Mouse (Mus musculus) embryo, embryonic 9.5 days (tissue): ENCODE measurements around the gene Adssl1.

Experiments
- DNase-seq: peaks from one replicate; pipeline ENCODE4 v3.0.0-alpha.2; 2017; ENCODE audit errors: extremely low spot score

The Adssl1 gene

DNA sequence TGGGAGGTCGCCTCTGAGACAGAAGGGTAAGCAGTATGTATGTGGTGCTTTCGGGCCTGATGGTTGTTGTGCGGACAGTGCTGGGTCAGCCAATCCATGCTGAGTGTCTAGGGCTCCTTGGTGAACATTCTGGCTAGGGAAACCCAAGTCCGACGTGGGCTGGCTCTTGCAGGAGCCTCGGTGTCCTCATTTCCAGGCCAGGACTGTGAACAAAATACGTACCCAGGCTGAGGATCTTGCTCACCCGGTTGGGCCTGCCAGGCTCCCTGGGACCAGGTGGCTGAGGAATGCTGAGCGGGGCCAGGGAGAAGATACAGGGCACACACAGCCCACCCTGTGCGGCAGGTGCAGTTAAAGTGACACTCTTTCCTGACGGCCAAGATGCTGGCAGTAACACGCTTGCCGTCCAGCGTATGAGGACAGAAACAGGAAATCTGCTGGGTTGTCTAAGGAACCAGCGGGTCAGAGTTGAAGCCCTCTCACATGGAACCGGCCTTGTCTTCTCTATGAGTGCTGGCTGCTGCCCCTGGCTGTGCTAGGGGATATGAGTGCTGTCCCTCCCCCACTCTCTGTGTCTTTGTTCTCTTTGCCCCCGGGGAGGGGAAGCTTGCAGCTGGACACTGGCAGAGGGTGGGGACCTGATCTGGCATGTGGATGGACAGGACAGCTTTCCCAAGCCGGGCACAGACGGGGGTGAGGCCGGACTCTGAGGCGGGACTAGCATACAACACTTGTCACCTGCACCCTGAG is 26.7 kb upstream of the Adssl1 start:
- no peak for DNase-seq

DNA sequence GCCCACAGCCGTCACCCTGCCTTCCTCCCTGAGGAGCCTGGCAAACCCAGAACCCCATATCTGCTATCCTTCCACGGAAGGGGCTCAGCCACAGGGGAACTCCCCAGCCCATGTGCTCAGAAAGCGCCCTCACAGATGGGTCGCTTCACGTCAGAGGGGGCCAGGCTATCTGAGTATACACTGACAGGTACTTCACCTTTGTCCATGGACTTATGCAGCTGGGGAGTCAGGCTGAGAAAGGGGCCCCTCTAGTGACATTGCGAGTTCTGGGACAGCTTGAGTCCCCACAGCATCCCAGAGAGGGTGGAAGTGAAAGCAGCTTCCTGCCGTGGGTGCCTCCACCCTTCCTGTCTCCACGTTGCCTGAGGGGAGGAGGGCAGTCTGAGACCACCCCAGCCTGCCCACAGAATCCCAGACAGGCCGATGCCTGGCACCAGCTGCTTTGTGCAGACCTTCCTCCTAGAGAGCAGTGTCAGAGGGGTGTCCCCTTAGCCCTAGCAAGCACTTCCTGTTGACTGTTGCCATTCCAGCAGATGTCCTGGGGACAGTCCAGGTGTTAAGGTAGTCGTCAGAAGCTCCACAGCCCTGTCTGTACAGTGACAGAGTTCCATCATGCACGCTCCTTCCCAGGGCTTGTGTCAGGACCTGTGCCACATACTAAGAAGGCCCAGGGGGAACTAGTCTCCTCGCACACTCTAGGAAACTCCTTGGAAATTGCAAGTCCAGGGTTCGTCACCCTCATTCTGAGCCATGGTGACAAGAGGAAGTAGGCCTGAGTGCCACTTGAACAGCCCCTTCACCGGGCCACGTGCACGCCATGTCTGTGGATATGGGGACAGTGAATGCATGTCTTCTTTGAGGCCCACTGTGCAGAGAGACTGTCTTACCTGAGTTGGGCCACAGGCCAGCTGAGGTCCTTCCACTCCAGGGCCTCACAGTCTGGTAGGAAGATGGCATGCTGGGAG is 25.6 kb upstream of the Adssl1 start:
- no peak for DNase-seq

DNA sequence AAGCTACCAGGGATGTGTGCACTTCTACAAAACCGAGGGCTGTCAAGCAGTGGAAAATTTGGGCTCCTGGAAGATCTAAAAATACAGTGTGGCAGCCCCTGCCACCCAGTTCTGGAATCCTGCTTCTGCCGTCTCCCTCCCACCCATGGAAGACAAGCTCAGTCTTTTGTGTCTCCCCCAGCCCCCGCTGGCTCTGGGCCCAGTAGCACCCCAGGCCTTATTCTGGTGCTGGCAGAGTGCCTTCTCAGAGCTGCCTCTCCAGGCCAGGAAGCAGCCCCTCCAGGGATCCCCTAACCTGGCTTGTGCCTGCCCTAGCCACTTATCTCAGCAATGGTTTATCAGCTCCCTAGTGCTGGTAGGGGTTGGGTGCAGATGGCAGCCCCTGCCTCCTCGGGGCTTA is 24.9 kb upstream of the Adssl1 start:
- DNase-seq: no peak

DNA sequence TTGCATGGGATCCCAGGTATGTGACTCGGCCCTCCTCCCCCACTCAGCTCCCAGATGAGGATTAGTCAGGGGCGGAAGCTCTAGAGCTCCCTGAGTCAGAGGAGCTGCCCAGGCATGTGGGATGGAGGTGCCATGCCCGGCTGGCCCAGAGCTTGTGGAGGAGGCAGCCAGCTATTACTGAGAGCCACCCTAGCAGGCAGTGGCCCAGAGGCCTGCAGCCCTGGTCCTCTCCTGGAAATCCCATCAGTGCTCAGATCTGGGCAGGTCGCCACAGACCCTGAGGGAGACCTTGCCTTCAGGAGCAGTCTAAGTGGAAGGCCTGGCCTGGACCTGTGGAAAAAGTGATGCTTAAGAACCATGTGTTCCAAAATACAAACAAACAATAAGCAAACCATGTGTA is 24.2 kb upstream of the Adssl1 start:
- DNase-seq: no peak

DNA sequence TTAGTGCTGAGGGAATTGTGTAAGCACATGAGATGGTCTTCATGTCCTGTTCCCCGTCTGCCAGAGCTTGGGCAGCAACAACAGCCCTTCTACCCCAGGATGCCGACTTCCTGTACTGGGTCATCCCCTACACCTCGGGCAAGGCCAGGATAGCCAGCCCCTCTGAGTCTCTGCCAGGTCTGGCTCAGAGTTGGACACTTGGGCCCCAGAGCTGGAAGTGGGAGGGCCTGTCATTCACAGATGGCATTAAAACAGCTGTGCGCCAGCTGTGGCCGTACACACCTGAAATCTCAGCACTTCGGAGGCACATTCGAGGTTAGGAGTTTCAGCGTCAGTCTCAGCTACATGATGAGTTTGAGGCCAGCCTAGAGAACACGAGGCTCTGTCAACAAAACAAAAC is 23.4 kb upstream of the Adssl1 start:
- DNase-seq: no peak

DNA sequence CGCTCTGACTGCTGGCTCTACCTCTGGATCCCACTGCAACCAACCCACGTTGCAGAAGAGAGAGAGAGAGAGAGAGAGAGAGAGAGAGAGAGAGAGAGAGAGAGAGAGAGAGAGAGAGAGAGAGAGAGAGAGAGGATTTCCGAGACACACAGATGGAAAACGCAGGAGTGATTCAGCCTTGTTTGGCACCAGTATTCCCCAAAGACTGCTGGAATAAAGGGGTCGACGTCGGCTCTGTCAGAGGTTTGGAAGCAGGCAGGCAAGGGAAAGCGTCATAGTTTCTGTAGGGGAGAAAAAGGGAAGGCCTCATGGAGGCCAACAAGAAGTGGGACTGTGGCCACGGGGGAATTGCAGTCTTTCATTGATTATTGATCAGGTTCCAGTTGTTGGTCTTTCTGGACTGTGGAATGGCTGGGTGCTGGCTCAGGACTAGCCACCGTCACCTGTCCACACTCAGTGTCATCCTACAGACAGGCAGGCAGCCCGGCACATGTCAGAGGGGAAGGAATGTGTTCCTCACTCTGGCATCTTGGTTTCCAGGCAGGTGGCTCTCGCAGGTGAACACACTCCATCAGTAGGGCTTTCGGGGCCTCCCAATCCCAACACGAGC is 22.8 kb upstream of the Adssl1 start:
- no peak for DNase-seq

DNA sequence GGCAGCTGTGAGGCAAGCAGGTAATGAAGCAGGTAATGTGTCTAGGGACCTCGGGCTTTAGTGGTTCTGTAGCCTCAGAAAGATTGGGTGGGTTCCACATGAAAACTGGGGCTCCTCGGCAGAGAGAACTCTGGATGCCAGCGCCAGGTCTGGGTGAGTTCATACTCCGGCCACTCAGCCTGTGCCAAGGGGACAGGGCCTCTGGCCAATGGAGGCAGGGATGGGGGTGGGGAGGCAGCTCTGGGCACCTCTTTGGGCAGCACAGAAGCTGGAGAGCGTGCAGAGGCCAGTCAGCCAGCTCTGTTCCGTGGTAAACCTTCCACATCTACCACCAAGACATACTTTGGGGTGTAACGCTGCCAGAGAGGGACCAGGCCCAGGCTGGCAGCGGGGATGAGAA is 22.2 kb upstream of the Adssl1 start:
- DNase-seq: no peak

DNA sequence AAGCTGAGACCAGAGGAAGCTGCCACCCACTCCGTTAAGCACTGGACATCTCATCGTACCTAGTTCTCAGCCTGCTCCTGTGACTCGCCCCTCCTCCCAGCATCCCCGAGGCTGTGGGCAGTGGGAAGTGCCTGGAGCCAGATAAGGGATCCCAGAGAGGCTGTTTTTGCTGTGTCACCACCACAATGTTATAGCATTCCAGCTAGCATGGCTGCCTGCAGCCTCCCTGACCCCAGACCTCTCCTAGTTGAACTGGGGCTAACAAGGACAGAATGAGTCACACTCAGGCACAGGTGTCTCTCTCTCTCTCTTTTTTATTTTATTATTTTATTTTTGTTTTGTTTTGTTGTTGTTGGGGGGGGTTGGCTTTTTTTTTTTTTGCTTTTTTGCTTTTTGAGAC is 20.6 kb upstream of the Adssl1 start:
- DNase-seq: no peak

DNA sequence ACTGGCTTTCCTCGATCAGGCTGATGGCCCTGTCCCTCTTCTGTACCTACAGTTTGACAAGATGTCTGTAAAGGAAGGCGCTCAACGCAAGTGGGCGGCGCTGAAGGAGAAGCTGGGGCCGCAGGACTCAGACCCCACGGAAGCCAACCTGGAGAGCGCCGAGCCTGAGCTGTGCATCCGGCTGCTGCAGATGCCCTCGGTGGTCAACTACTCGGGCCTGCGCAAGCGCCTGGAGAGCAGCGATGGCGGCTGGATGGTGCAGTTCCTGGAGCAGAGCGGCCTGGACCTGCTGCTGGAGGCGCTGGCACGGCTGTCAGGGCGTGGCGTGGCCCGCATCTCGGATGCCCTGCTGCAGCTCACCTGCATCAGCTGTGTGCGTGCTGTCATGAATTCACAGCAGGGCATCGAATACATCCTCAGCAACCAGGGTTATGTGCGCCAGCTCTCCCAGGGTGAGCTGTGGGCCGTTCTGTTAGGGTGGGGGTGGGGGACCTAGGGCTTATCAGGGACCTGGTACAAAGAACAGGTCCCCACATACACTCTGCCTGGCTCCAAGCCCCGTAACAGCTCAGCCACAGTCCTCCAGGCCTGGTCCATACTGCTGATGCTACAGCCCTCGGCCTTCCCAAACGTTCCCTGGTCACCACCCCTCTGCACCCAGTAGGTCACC is 19.8 kb upstream of the Adssl1 start:
- no peak for DNase-seq

DNA sequence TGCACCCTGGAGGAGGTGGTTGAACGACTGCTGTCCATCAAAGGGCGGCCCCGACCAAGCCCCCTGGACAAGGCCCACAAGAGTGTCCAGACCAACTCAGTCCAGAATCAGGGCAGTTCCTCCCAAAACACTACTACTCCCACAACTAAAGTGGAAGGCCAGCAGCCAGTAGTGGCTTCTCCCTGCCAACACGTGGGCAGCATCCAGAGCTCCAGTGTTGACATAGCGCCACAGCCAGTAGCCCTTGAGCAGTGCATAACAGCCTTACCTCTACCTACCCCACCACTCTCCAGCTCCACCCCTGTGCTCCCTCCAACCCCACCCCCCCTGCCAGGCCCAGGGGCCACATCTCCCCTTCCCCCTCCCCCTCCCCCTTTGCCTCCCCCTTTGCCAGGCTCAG is 15.8 kb upstream of the Adssl1 start:
- no peak for DNase-seq

DNA sequence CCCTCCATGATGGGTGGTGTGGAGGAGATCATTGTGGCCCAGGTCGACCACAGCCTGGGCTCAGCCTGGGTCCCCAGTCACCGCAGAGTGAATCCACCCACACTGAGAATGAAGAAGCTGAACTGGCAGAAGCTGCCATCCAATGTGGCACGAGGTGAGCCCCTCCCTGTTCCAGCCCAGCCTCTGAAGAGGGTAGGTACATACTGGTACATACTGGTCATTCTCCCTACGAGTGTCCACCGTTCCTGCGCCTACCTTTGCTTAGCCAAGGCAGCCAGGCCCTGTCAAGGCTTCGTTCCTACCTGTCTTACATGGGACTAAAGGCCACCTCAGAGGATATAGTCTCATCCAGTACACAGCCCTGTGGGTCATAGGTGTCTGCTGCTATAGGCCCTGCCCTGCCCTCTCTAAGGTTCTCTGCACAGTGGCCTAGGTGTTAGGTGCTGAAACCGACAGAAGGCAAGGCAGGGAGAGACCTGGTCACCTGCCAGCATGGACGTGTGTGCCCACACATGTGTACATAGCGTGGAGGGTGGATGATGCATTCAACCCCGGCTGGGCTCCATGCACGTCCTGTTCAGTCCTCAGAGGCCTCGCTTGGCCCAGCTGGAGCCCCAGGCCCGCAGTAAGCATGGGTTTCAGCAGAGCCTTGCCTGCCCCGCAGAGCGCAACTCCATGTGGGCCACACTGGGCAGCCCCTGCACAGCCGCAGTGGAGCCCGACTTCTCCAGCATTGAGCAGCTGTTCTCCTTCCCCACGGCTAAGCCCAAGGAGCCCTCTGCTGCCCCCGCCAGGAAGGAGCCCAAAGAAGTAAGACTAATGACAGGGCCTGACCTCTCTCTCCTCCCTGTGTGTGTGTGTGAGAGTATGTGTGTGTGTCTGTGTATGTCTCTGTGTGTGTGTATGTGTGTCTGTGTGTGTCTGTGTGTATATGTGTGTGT is 14.9 kb upstream of the Adssl1 start:
- DNase-seq: peak; percentile 64

DNA sequence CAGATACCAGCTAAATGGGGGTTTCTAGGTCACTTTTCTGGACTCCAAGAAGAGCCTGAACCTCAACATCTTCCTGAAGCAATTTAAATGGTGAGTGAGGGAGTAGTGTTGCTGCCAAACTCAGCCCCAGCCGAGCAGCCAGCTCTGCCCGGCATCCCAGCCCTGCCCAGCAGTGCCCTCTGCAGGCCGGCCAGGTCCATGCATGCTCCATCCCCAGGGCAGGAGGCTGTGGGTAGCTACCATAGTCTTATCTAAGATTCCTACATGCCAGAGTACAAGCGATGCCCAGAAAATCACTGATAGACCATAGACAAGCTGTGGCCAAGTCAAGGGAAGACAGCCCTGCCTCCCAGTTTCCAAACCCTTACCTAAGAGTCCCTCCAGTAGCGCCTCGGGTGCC is 14.1 kb upstream of the Adssl1 start:
- peak; percentile 74 for DNase-seq

DNA sequence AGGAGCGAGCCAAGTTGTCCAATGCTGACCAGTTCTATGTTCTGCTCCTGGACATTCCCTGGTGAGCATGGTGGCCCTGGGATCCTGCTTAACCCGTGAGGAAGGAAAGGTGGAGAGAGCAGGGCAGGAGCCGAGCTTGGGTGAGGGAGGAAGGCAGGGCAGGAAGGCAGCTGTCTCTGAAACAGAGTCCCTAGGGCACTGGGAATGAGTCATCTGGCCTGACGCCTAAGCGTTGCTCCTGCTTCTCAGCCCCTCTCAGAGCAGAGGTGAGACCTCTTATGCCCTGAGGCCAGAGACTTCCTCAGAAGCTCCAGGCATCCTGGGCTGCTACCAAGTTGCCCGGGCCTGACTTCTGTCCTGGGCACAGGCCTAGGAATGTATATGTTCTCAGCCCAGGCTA is 12.8 kb upstream of the Adssl1 start:
- DNase-seq: no peak

DNA sequence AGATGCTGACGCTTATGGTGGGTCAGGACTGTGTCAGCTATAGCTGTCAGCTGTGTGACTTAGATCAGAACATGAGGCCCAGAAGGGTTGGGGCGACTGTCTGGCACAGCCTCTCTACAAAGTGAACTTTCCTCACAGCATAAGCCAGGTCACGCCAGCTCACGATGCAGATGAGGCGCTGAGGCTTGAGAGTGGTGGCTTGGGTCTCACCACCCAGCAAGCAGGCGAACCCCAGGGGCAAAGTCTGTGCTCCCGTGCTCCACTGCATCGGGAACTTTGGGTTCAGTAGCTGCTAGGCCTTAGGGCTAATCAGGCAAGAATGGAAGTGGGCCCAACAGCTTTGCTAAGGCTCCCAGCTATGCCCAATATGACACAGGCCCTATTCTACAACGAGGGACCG is 10.8 kb upstream of the Adssl1 start:
- no peak for DNase-seq

DNA sequence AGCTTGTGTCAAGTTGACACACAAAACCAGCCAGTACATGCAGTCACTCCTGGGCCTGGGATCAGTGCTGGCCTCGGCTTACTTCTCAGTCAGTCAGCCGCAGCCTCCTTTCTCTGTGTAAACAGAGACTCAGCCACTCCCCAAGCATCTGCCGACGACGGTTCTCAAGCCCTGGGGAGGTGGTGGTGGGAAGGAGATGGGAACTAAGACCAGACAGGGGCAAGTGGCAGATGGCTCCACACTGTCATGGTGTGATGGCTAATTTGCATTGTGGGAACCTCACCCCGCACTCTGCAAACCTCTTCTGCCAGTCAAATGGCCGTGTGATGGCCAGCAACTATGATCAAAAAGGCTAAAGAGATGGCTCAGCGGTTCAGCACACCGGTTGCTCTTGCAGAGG is 3.2 kb upstream of the Adssl1 start:
- DNase-seq: no peak

DNA sequence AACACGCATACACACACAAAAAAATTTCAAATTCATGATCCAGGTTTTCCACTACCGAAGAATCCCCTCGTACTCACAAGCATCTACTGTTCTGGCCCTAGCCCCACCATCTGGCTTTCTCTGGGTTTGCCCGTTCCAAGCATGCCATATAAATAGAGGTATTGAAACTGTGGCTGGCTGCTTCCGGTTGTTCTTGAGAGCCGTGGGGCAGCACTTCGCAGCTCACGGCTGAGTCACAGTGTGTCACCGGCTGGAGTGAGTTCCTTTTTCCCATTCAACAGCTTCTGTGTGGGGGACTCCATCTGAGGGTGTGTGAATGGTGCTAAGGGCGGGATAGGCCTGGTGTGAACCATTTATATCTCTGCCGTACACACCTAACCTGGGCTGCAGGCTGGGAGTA is 2.7 kb upstream of the Adssl1 start:
- DNase-seq: no peak

DNA sequence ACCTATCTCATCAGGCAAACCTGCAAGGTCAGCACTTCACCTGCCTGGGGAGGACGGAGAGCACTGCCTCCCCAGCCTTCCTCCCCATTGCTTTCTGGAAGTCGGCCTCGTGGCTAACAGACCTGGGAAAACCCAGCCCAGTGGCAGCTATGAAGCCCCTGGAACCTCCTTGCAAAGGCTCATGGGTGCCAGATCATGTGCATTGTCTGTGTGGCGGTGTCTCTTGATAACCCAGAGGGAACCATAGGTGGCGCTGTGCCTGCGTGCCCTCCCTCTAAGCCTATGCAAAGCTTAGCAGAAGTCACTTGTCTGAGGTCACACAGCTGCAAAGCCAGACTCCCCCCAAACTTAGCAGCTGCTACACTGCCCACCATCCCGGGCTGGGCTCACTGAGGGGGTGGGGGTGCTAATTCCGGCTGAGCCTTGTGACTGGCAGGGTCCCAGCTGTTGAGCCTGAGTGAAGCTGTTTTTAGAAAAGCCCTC is 1.9 kb upstream of the Adssl1 start:
- peak; percentile 75 for DNase-seq

DNA sequence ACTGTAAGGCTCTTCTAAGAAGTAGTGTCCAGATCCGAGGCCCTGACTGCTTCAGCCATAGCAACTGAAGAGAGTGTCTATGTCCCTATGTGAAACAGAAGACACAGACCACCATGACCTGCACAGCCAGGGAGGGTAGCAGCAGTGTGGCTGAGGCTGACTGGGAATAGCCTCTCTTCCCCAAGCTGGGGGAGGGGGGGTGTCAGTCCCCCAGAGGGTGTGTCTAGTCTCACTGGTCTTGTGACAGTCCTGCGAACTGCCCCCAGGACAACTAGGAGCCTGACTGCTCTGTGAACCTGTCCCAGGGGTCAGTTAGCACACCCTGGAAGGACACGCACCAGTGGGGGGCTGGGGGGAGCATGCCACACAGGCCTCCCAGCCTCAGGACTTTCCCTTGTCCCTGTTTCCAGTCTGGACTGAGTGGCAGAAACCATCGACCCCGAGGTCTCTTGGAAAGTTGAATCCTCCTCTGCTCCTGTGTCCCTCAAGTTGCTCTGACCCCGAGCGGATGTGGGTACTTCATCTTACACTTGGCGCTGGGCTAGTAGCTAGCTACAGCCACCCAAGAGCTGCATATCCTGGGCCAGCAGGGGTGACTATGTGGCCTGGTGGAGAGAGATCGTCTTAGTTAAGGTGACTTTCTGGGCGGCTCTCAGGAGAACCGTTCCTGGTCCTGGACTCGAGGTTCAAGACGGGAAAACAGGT is 712 bp upstream of the Adssl1 start:
- DNase-seq: no peak

DNA sequence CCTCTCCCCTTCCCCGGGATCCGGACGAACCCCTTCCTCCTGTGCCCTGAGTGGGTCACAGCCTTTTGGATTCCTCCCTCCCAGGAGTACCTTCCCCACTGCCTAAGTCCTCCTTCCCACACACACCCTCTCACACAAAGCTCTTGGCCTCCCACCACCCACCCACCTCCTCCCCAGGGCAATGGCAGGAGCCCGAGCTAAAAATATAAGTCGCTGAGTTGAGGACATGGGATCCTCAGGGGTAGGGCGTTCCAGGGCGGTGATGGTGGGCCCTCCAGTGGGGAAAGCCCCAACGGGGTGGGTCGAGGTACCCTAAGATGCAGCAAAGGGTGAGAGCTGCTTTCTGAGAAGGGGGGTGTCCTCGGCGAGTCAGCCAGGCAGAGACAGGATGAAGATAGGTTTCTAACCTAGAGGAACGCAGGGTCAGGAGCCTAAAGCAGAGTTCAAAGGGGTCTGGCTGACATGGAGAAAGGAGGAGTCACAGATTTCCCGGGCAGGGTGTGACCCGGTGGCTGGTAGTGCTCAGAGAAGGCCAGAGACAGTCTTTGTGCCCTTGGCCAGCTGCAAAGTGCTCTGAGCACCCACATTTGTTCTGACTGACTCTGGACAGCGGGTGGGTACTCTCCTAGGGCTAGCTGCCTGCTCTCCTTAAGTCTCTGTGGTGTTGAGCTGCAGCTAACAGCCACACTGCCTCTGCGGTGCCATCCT is 663 bp downstream of the Adssl1 start:
- DNase-seq: peak; percentile 21

DNA sequence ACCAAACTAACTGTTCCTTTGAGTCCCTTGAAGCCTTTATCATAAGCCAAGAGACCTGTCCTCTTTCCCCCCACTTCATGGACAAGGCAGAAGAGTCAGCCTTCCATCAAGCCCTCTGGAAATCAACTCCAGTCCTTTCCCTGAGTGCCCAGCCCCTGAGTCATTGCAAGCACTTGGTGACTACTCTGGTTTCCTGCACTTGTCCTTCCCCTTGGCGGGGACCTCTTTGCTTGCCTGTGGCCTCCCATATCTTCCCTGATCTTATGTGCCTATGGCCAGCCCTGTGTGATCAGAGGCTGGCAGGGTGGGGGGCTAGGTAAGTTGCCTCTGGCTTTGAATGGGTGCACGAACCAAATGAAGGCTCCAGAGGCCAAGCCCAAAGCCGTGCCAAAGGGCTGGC is 2.1 kb downstream of the Adssl1 start:
- DNase-seq: no peak
